Mouse (Mus musculus) brown adipose tissue, adult 24 weeks (tissue): Measurements from ENCODE around the gene Borcs7. TPM values are rescaled to one million over a fixed set of nuclear protein-coding genes. Genes with fewer than 3 reads are reported as not detected.
"Not testable (repeated sequence)": the region's sequence is repeated elsewhere in the genome, so short reads cannot be mapped to it uniquely, and the experiment has no call there.

Experiments
- H3K27ac ChIP-seq: fragments of 200-500 bp; replicated peaks from 2 replicates; pipeline ENCODE4 v1.5.1; 2012; ENCODE audit warnings: low read depth, mild to moderate bottlenecking, low read length
- H3K4me1 ChIP-seq: fragments of 200-500 bp; 2 replicates; pipeline ENCODE4 v1.6.1; 2012; ENCODE audit warnings: low read length, mixed read lengths; ENCODE audit not compliant: control insufficient read depth, insufficient read depth, insufficient read length
- H3K4me3 ChIP-seq: fragments of 200-500 bp; 2 replicates; pipeline ENCODE4 v1.5.1; 2012; ENCODE audit warnings: low read depth, mild to moderate bottlenecking, low read length, moderate library complexity; ENCODE audit not compliant: insufficient read depth
- polyA plus RNA-seq: library from polyadenylated mRNA; stranded (reverse); fragments of >200 nt; gene quantifications from 2 replicates; pipeline ENCODE4 v1.2.4, GENCODE M21; 2012; ENCODE audit not compliant: missing spikeins, insufficient read depth, insufficient read length

Gene Borcs7
- polyA plus RNA-seq, 1 experiment: 24.7 TPM

DNA sequence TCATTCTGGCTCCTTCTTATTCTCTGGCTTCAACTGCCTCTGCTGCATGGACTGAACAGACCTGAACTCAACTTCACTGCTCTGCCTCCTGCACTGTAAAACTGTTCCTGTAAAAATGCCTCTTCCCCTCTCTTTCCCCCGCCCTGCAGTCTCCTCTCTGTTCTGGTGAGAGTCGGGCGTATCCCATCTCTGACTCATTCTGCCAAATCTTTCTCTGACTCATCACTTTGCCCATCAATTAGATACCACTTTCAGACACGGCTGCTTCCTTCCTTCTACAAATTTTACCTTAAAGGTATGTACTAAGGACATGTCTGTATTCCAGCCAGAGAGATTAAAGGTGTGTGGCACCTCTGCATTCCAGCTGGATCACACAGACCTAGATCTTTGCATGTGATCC lies 28.4 kb downstream of the Borcs7 start:
- H3K4me1 ChIP-seq: no peaks in the 10 kb centered on the region; the same call in 1 of the 2 replicates

DNA sequence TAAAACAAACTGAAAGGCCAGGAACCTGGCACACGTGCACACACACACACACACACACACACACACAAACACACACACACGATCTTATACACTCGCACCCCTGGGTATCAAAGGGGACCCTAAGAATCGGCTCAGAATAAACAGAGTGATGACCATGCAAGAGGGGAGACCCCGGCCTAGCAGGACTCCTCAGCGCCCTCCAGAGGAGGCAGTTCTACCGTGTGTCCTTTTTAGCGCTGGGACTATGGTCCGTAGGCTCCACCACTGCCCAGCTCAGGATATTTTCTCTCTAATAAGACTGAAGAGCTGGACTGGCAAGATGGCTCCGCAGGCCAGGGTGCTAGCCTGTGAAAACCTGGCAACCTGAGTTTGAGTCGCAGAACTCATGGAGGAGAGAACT lies 34.7 kb downstream of the Borcs7 start:
- Histone ChIP-seq H3K4me1 (no peaks in the 10 kb centered on the region; the same call in 1 of the 2 replicates), H3K27ac (no peak overlapping the region), H3K4me3 (no peak overlapping the region)

More for the DNA sequence above, 28.4 kb downstream of the Borcs7 start:
- Histone ChIP-seq H3K27ac (no peak overlapping the region), H3K4me3 (no peak overlapping the region)

GRCm38 (mm10) chr19:46726142-46726541 lies 36.4 kb downstream of the Borcs7 start:
- Histone ChIP-seq H3K4me1 (no peaks in the 10 kb centered on the region; the same call in 1 of the 2 replicates), H3K4me3 (no peak overlapping the region), H3K27ac (no peak overlapping the region)

DNA sequence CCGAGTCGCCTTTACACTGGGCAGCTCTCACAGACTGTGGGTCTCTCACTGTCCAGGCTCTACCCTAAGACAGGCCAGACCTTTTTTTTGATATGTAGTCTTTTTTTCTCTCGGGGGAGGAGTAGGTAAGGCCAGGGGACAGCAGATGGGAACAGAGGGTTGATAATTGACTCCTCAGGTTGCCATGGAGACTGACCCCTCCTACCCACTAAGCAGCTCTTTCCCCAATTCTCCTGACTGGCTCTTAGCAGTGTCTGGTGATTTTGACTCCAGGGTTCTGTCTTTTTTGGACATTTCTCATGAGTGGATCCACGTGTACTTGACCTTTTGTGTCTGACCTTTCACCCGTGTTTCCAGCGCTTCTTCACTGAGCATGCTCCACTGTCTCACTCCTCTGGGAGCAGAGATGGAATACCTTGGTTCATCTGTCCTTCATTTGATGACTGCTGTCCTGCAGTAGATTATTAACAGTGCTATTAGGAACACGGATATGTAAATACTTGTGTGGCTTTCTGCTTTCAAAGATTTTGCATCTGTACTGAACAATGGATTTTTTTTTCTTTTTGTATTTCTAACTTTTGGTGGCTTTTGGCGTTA lies 37.5 kb downstream of the Borcs7 start:
- Histone ChIP-seq H3K4me3 (no peak overlapping the region), H3K4me1 (no peaks in the 10 kb centered on the region), H3K27ac (no peak overlapping the region)

GRCm38 (mm10) chr19:46727945-46728540 lies 38.3 kb downstream of the Borcs7 start:
- H3K4me1 ChIP-seq: no peaks in the 10 kb centered on the region
- no peak overlapping the region for H3K4me3 ChIP-seq
- no peak overlapping the region for H3K27ac ChIP-seq

GRCm38 (mm10) chr19:46728909-46729308 lies 39.2 kb downstream of the Borcs7 start:
- no peak overlapping the region for H3K27ac ChIP-seq
- H3K4me3 ChIP-seq: no peak overlapping the region
- H3K4me1 ChIP-seq: no peaks in the 10 kb centered on the region

DNA sequence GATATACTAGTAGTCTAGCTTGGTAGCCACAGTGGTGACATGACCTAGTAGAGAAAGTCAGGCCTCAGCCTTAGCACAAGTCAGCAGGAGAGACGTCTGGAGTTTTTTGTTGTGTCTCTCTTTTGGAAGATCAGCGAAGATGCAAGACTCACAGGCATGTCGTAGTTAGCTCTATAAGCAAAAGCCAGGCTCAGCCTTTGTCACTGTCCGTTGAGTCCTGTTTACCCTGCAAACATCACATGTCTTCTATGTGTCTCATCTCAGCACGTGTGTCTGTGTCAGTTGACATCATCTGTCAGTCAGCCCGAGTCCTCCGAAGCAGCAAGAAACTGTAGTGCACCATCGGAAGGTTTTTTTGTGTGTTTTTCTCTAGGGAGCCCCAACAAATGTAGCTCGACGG lies 41.6 kb downstream of the Borcs7 start:
- Histone ChIP-seq H3K4me1 (no peaks in the 10 kb centered on the region), H3K27ac (no peak overlapping the region), H3K4me3 (no peak overlapping the region)

- not testable (repeated sequence) for H3K4me3 ChIP-seq, H3K4me1 ChIP-seq, H3K27ac ChIP-seq
Observed at GRCm38 (mm10) chr19:46732673-46733072, 43.0 kb downstream of the Borcs7 start.

GRCm38 (mm10) chr19:46733626-46734025 lies 43.9 kb downstream of the Borcs7 start:
- H3K27ac ChIP-seq: no peak overlapping the region
- H3K4me3 ChIP-seq: no peak overlapping the region
- H3K4me1 ChIP-seq: no peaks in the 10 kb centered on the region

GRCm38 (mm10) chr19:46735241-46735640 lies 45.5 kb downstream of the Borcs7 start:
- no peak overlapping the region for H3K27ac ChIP-seq
- no peak overlapping the region for H3K4me3 ChIP-seq
- H3K4me1 ChIP-seq: no peaks in the 10 kb centered on the region

GRCm38 (mm10) chr19:46737106-46737505 lies 47.4 kb downstream of the Borcs7 start:
- Histone ChIP-seq H3K4me1 (no peaks in the 10 kb centered on the region), H3K27ac (no peak overlapping the region), H3K4me3 (no peak overlapping the region)

- H3K4me1 ChIP-seq: no peaks in the 10 kb centered on the region
- no peak overlapping the region for H3K27ac ChIP-seq
- no peak overlapping the region for H3K4me3 ChIP-seq
Observed at GRCm38 (mm10) chr19:46740341-46741008, 50.8 kb downstream of the Borcs7 start.

DNA sequence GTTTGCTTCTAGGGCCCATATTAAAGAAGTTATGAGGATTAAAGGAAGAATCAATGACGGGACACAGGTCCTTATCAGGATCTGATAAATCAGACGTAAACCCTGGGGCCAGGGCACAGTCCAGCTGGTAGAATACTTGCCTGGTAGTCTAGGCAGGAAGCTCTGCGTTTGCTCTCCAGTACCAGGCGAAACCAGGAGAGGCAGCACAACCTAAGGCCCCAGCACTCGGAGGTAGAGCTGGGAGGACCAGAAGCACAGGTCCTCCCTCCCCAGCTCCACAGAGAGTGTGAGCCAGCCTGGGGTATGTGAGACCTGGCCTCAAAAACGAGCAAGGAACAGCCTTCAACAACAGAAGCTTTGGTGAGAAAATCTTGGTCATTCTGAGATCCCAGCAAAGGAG lies 51.9 kb downstream of the Borcs7 start:
- Histone ChIP-seq H3K4me1 (no peaks in the 10 kb centered on the region), H3K4me3 (no peak overlapping the region), H3K27ac (no peak overlapping the region)

DNA sequence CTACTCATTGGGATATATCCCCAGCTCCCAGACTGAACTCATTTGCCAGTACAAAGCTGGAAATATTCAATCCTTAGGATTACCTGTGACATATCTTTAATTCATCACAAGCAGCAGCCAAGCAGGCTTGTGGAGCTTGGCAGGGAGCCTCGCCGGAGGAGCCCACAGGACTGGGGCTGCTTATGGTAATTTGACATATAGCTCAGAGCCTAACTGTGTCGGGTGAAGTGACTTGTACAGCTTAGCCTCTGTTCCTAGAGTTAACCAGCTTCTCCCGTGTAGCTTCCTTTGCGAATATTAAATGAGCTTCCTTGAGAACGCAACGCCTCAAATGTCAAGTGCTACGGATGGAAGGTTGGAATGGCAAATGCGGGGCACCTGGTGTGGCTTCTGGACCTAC lies 55.0 kb downstream of the Borcs7 start:
- no peaks in the 10 kb centered on the region for H3K4me1 ChIP-seq
- H3K27ac ChIP-seq: no peak overlapping the region
- no peak overlapping the region for H3K4me3 ChIP-seq

DNA sequence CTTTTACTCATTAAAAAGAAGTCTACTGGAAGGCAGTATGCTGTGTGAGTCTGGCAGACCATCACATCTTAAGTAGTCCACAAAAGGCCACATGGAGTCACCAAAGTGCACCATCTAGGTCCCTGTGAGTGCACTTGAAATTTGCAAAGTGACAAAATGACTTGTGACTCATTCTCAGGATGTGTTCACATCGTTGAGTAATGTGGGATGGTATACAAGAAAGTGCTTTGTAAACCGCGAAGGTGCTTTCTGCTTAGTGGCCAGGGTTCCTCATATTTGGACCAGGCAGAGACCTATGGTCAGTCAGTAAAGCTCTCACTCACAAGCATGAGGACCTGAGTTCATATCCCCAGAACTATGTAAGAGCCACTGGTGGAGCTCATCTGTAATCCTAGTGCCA lies 58.1 kb downstream of the Borcs7 start:
- Histone ChIP-seq H3K4me1 (no peaks in the 10 kb centered on the region), H3K4me3 (no peak overlapping the region), H3K27ac (no peak overlapping the region)

DNA sequence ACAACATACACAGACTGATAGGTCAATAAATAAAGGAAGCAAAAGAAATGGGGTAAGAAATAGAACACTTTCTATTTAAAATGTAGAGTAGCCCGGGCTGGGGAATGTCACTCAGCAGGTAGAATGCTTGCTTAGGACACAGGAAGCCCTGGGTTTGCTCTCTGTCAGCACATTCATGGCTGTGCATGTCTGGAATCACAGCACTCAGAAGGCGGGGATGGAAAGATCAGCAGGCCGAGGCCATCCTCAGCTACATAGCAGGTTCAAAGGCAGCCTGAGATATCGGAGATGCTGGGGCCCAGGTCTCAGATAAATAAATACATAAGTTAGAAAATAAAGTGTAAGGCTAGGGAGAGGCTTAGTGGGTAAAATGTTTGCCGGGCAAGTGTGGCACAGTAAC lies 62.5 kb downstream of the Borcs7 start:
- Histone ChIP-seq H3K4me3 (no peak overlapping the region), H3K27ac (no peak overlapping the region), H3K4me1 (no peaks in the 10 kb centered on the region)
